Mouse (Mus musculus) urinary bladder, postnatal 10 days (tissue): Measurements from ENCODE around the gene Fam214a.
"Not testable (repeated sequence)": the region's sequence is repeated elsewhere in the genome, so short reads cannot be mapped to it uniquely, and the experiment has no call there.

Experiments used
- DNase-seq: peaks from one replicate; pipeline ENCODE4 v3.0.0; 2022; ENCODE audit warnings: low spot score

Gene Fam214a

DNA sequence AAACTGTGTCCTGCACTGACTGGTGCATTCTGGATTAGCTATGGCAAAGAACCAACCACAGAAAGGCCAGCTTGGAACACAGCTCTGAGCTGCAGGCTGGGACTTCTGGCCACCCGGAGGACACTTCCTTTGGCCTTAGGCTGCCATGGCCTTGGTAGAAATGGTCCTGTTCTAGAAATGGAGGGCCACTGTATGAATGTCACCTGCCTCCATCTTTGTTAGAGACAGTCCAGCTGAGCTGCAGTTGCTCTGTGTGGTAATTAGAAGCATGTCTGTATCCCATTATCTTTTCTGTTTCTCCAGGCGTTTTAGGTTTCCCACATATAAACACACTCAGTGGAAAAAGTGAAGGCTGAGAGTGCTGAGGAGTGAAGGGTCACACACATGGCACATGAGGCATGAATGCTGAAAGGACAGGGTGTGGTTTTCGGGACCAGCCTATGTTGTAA lies 29.0 kb downstream of the Fam214a start:
- no peak for DNase-seq

DNA sequence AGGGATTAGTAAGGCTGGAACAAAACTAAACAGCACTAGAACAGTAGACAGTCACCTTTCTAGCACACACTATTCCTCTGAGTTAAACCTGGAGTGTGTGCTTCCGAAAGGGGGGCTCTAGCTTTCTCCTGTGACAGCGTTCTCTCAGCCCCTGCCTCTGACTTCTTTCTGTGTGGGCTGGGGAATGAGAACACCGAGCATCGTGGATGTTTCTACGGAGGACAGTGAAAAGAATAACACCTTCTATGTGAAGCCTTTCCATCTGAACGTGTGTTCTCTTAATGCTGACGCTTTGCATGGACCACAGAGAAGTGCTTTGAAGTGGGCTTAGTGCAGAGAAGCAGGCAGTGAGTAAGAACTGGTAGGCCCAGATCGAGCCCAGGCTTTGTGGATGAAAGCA lies 29.5 kb downstream of the Fam214a start:
- DNase-seq = no peak

DNA sequence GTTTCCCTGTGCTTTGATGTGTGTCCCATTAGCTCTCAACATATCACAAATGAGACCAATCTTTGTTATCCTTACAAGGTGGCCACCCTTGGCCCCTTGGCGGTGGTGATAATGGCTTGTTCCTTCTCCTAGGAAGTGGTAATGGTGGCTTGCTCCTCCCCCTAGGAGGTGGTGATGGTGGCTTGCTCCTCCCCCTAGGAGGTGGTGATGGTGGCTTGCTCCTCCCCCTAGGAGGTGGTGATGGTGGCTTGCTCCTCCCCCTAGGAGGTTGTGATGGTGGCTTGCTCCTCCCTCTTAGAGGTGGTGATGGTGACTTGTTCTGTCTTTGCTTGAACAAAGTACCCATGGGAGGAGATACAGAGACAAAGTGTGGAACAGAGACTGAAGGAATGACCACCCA lies 30.0 kb downstream of the Fam214a start:
- not testable (repeated sequence) for DNase-seq

- DNase-seq = no peak
Measured at GRCm38 (mm10) chr9:74985173-74985715, 32.6 kb downstream of the Fam214a start.

GRCm38 (mm10) chr9:74985770-74986169 lies 33.1 kb downstream of the Fam214a start:
- DNase-seq = no peak

- DNase-seq = no peak
Measured at GRCm38 (mm10) chr9:74988893-74989460, 36.3 kb downstream of the Fam214a start.

GRCm38 (mm10) chr9:74989990-74990389 lies 37.3 kb downstream of the Fam214a start:
- DNase-seq = no peak

- DNase-seq = no peak
Measured at GRCm38 (mm10) chr9:74994611-74995257, 42.0 kb downstream of the Fam214a start.

DNA sequence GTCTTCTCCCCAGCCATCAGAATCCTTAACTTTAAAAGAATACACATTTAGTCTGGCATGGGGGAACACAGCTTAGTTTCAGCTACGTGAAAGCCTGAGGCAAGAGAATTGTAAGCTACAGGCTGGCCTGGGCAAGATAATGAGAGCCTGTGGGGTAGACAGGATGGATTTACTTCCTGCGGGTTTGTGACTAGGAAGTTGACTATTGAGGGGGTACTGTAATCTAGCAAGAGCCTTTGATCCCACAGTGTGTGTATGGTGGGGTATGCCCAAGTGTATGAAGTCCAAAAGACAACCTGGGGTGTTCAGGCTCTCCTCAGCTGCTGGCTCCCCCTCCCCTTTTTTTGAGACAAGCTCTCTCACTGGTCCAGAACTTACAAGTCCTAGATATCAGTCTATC lies 43.7 kb downstream of the Fam214a start:
- DNase-seq = no peak

DNA sequence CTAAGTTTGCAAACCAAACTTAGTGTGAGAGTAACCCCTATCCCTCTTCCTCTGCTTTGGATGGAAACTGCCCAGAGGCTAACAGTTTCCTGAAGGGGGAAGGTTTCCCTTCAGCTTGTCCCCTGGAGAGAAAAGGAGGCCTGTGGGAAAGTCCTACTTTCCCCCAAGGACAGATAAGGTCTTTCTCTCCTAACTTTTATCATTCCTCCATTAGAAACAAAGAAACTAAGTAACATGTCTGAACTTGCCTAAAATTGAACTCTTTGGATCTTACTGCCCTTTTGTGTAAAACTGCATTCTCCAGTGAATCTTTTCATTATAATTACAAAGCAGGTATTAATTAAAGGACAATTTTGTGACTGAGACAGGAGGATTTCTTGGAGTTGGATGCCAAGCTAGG lies 45.3 kb downstream of the Fam214a start:
- DNase-seq = no peak

- DNase-seq = no peak
Measured at GRCm38 (mm10) chr9:75001006-75001405, 48.3 kb downstream of the Fam214a start.

DNA sequence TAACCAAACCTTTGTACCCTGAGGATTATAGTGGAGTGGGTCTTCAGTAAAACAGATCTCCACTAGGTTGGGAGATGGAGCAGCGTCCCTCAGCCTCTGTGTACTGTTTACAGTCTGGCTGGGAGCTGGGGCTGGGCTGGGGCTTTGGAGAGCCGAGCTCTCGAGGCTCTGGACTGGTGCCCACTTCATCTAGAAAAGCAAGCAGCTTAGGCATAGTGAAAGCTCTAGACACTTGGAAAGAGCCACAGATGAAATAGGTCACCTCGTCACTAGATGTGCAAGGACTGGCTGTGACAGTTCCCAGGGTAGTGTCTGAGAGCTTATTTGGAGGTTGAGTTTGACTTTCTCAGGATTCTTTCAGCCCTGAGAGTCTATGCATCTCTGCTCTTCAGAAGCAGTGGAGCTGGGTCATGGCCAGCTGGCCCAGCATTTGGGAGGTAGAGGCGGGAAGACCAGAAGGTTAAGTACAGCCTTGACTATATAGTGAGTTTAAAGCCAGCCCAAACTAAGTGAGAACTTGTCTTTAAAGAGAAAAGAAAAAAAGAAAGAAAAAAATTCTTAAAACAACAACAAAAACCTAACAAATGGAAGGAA lies 49.0 kb downstream of the Fam214a start:
- DNase-seq = no peak

DNA sequence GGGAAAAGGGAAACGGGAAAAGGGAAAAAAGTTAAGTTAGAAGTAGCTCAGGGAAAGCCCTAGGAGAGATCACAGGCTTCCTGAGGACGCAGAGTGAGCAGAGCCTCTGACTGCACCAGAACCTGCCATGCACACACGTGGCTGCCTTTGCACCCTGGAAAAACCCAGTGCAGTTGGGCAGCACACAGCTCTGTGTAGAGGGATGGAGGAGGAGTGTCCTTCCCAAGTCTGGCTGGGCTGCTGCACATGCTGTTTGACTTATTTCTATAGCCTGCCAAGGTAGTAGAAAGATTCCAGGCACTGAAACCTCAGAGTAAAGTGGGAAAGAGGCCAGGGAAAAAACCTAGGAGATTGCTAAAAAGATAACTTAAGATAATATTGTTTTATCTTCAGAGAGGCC lies 49.6 kb downstream of the Fam214a start:
- DNase-seq = no peak

GRCm38 (mm10) chr9:75004203-75004602 lies 51.5 kb downstream of the Fam214a start:
- no peak for DNase-seq

GRCm38 (mm10) chr9:75016591-75016990 lies 63.9 kb downstream of the Fam214a start:
- no peak for DNase-seq

GRCm38 (mm10) chr9:75019181-75019580 lies 66.5 kb downstream of the Fam214a start:
- DNase-seq = no peak

GRCm38 (mm10) chr9:75019592-75019991 lies 66.9 kb downstream of the Fam214a start:
- no peak for DNase-seq

DNA sequence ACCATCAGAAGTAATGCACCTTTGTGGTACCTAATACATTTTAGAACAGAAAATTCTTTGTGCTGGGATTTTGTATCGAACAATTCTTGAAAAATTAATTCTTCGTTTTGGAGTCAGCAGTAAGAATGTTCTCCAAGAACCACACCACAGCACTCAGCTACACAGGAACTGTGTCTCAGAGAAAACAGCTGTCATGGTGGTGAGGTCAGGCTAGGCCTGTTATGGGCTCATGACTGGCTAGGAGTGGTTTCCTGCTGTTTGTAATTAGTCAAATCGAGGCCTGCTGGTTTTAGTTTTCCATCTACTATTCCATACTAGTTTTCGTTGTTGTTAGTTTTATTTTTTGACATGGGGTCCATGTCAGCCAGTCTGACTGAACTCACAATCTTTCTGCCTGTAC lies 67.9 kb downstream of the Fam214a start:
- no peak for DNase-seq

GRCm38 (mm10) chr9:75022546-75022945 lies 69.9 kb downstream of the Fam214a start:
- no peak for DNase-seq

- no peak for DNase-seq
Measured at GRCm38 (mm10) chr9:75023150-75023894, 70.6 kb downstream of the Fam214a start.

DNA sequence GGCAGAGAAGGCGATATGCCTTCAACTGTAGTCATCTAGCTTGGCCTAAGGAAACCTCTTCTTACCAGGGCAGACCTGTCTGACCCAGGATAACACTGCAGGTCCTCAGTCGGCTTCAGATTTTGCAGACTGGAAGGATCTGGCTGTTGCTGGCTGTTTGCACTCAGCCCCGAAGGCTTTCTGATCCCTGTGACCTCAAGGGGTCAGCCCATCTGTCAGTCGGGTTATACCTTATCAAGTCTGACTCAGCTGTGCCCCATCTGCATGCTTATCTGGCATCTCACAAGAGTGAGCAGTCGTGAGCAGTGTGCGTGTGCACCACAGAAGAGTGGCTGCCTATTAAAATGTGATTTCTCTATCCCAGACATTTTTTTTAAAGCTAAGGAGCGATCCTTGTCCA lies 71.4 kb downstream of the Fam214a start:
- no peak for DNase-seq

DNA sequence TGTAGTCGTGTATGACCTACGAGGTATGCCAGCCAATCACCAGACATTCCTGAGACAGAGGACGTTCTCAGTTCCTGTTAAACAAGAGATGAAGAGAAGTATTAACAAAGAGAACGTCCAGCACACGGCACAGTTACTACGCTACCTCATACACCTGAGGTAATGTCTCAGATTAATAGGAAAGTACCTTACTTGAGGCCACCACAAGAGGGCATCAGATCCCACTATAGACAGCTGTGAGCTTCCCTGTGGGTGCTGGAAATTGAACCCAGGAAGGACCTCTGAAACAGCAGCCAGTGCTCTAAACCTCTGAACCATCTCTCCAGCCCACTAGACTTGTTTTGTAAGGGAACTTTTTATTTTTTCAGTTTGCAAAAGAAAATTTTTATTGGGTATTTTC lies 73.0 kb downstream of the Fam214a start:
- no peak for DNase-seq

- DNase-seq = no peak
Measured at GRCm38 (mm10) chr9:75032408-75032807, 79.7 kb downstream of the Fam214a start.
